Mouse (Mus musculus) heart, postnatal 36 days (tissue): ENCODE data around the gene Gm11111. TPM values are rescaled to one million over a fixed set of nuclear protein-coding genes. Genes with fewer than 3 reads are reported as not detected.

Experiments used
- DNase-seq, 2 experiments: peaks; one replicate each; pipeline ENCODE4 v3.0.0; 2021 to 2022
- intact Hi-C: fragments of 180-260 bp; cut with DNase I; formaldehyde crosslinking; loops from one replicate; pipeline ENCODE4 v1.15.1; 2025
- total RNA-seq, 2 experiments: library from RNA; stranded (reverse); gene quantifications; 2 replicates each; pipeline ENCODE4 v1.2.3; 2021

Gm11111 gene
- total RNA-seq, 2 experiments from 2014 or later = not detected

- no peak for DNase-seq
- intact Hi-C loops = no loop called here
These were observed 25.9 kb downstream of the Gm11111 start for GRCm38 (mm10) chr5:98578398-98578797.

GRCm38 (mm10) chr5:98580811-98581210 lies 28.3 kb downstream of the Gm11111 start:
- intact Hi-C loops = no loop called here

GRCm38 (mm10) chr5:98582051-98582450 lies 29.6 kb downstream of the Gm11111 start:
- intact Hi-C loops = no loop called here
- no peak for DNase-seq

More at GRCm38 (mm10) chr5:98580811-98581210, 28.3 kb downstream of the Gm11111 start:
- DNase-seq = no peak

- no peak for DNase-seq
- intact Hi-C loops = no loop called here
These were observed 33.4 kb downstream of the Gm11111 start for GRCm38 (mm10) chr5:98585915-98586314.

Other genes with a start within 250 kb of the Gm11111 start
- not detected for gene Cfap299, start 223.4 kb upstream of the Gm11111 start, total RNA-seq